Mouse (Mus musculus) midbrain, embryonic 12.5 days (tissue): ENCODE measurements at regions not wholly inside any gene's neighbourhood (a gene's known extent, or its start where the extent isn't known, plus 50 kb on each side); places are given as distances from the start of the nearest gene placed in this dataset.
A peak's percentile ranks its signal among the peaks of the same experiment; 100 is the strongest.

Experiments used
- ATAC-seq: fragments of 200-750 bp; cut with Nextera tagmentation; 2 replicates; pipeline ENCODE4 v1.8.0; 2017; ENCODE audit warnings: low read depth, moderate TSS enrichment, moderate library complexity; ENCODE audit not compliant: low FRiP score
- H3K27ac ChIP-seq: fragments of 300-500 bp; sonication (generic); replicated peaks from 2 replicates; pipeline ENCODE4 v1.5.1; 2016; ENCODE audit warnings: mild to moderate bottlenecking
- H3K27me3 ChIP-seq: fragments of 300-500 bp; sonication (generic); 2 replicates; pipeline ENCODE4 v1.6.1; 2016; ENCODE audit warnings: mild to moderate bottlenecking
- H3K36me3 ChIP-seq: fragments of 300-500 bp; sonication (generic); 2 replicates; pipeline ENCODE4 v1.6.1; 2016
- H3K4me1 ChIP-seq: fragments of 300-500 bp; sonication (generic); 2 replicates; pipeline ENCODE4 v1.6.1; 2016
- H3K4me2 ChIP-seq: fragments of 300-500 bp; sonication (generic); replicated peaks from 2 replicates; pipeline ENCODE4 v1.6.1; 2016; ENCODE audit warnings: mild to moderate bottlenecking, moderate library complexity
- H3K4me3 ChIP-seq: fragments of 300-500 bp; sonication (generic); 2 replicates; pipeline ENCODE4 v1.5.1; 2016; ENCODE audit warnings: mild to moderate bottlenecking
- H3K9ac ChIP-seq: fragments of 300-500 bp; sonication (generic); replicated peaks from 2 replicates; pipeline ENCODE4 v1.6.1; 2016; ENCODE audit warnings: mild to moderate bottlenecking, moderate library complexity
- H3K9me3 ChIP-seq: fragments of 300-500 bp; sonication (generic); 2 replicates; pipeline ENCODE4 v1.6.1; 2016; ENCODE audit warnings: mild to moderate bottlenecking
- WGBS: fragments of 180-500 bp; shearing (Covaris S2); methylation state at CpG from one replicate; pipeline ENCODE4 v1.1.7; 2016; 5-methylcytosine and 5-hydroxymethylcytosine counted together

DNA sequence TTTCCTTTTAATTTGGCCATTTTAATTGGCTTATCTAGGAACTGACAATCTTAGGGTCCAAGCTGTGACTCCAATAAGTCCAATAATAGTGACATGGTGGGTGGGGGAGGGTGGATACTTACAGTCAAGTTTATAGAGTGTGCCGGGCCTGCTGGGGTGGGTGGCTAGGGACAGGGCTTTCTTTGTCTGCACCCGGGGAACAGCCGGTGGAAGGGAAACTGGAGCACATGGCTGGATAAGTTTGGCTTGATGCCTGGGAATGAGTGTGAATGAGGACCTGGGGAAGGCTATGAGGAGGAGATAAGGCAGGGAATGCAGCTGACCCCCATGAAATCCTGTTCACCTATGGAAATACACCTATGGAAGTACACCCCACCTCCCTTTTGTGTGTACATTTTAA, 81.7 kb upstream of the Cers4 start:
- no peak overlapping the region for H3K4me3 ChIP-seq
- H3K27me3 ChIP-seq, result no peaks in the 10 kb centered on the region
- no peak overlapping the region for H3K9ac ChIP-seq
- H3K4me1 ChIP-seq, result peaks cover 8% of the 10 kb centered on the region
- WGBS, result 62% methylated on average over 3 of the region's 3 CpGs
- H3K9me3 ChIP-seq, result no peaks in the 10 kb centered on the region
- H3K36me3 ChIP-seq, result no peaks in the 10 kb centered on the region
- no peak for ATAC-seq
- H3K4me2 ChIP-seq, result no peak overlapping the region
- H3K27ac ChIP-seq, result no peak overlapping the region

DNA sequence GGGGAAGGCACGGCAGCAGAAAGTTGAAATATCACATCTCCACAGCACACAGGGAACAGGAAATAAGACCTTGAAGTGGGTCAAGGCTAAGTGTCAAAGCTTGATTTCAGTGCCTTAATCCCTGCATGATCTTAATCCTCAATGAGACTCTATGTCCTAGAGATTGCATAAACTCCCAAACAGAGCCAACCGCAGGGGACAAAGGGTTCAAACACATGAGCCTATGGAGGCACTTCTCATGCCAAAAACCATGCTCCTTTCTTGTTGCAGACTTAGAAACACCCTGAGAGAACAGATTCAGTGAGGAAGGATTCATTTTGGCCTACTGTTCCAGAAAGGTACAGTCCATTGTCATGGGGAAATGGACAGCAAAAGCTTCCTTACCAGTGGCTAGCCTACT, 81.0 kb upstream of the Cers4 start:
- no peaks in the 10 kb centered on the region for H3K9me3 ChIP-seq
- WGBS, result 80% methylated on average over 2 of the region's 2 CpGs

DNA sequence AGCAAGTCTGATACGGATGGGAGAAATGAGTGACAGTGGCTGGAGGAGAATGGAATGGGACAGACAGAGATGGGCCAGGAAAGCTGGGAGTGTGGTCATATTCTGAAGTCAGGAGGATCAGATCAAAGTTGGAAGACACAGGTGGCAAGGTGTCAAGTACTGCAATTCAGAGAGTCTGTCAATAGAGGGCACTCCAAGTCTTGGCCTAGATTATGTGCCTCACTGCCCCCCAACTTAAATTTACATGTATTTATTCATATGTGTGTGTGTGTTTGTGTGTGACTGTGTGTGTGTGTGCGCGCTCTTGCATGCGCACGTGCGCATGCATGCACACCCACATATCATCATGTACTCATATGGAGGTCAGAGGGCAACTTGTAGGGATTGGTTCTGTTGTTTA, 79.6 kb upstream of the Cers4 start:
- peak; percentile 62; the same call in 1 of the 2 replicates for ATAC-seq
- no peak overlapping the region for H3K4me2 ChIP-seq
- WGBS, result 45% methylated on average over 6 of the region's 6 CpGs
- no peak overlapping the region for H3K4me3 ChIP-seq
- peaks cover 8% of the 10 kb centered on the region for H3K4me1 ChIP-seq
- H3K27me3 ChIP-seq, result no peaks in the 10 kb centered on the region
- no peaks in the 10 kb centered on the region for H3K9me3 ChIP-seq
- H3K36me3 ChIP-seq, result no peaks in the 10 kb centered on the region
- H3K9ac ChIP-seq, result no peak overlapping the region
- H3K27ac ChIP-seq, result no peak overlapping the region

More for the DNA sequence above, 81.0 kb upstream of the Cers4 start:
- Histone ChIP-seq H3K36me3 (no peaks in the 10 kb centered on the region), H3K27me3 (no peaks in the 10 kb centered on the region), H3K4me1 (peaks cover 8% of the 10 kb centered on the region), H3K27ac (no peak overlapping the region), H3K4me3 (no peak overlapping the region), H3K4me2 (no peak overlapping the region), H3K9ac (no peak overlapping the region)
- no peak for ATAC-seq

DNA sequence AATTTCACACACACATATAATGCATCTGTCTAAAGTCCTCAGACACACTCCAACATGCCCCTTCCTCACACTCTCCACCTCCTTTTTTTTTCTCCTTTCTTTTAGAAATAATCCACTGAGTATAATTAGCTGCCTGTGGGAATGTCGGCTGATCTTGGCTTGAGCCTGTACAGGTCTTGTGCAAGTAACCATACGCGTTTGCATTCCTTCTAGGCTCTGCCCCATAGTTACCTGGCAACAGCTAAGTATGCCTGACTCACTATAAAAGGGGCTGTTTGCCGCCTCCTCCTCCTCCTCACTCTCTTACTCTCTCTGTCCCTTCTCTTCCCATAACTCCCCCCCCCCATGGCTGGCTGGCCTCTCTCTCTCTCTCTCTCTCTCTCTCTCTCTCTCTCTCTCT, 79.1 kb upstream of the Cers4 start:
- Histone ChIP-seq H3K9ac (no peak overlapping the region), H3K4me1 (peaks cover 8% of the 10 kb centered on the region), H3K36me3 (no peaks in the 10 kb centered on the region), H3K4me3 (no peak overlapping the region), H3K27me3 (no peaks in the 10 kb centered on the region), H3K27ac (no peak overlapping the region), H3K4me2 (no peak overlapping the region), H3K9me3 (no peaks in the 10 kb centered on the region)
- WGBS, result 8% methylated on average over 4 of the region's 4 CpGs
- peak; percentile 82 for ATAC-seq

DNA sequence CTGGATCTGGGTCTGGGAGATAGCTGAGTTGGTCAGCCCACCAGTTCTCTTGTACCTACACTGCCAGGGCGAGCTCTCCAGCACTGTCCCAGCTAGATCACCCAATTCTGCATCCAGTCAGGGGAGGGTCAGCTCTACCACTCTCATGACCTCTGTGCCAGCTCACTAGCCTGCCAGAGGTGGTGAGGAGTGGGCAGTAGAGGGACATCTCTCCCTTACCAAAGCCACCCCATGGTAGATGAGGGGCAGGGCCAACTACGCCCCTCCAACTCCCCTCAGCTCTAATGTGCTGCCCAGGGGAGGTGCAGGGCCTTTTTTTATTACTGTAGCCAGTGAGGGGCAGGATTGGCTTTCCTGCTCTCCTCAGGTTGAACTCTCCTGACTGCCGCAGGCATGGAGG, 75.7 kb upstream of the Cers4 start:
- WGBS, result 74% methylated on average over 3 of the region's 3 CpGs
- Histone ChIP-seq H3K9me3 (no peaks in the 10 kb centered on the region), H3K4me1 (peaks cover 8% of the 10 kb centered on the region), H3K27ac (no peak overlapping the region), H3K36me3 (no peaks in the 10 kb centered on the region), H3K4me2 (no peak overlapping the region), H3K27me3 (no peaks in the 10 kb centered on the region), H3K4me3 (no peak overlapping the region), H3K9ac (no peak overlapping the region)
- no peak for ATAC-seq

DNA sequence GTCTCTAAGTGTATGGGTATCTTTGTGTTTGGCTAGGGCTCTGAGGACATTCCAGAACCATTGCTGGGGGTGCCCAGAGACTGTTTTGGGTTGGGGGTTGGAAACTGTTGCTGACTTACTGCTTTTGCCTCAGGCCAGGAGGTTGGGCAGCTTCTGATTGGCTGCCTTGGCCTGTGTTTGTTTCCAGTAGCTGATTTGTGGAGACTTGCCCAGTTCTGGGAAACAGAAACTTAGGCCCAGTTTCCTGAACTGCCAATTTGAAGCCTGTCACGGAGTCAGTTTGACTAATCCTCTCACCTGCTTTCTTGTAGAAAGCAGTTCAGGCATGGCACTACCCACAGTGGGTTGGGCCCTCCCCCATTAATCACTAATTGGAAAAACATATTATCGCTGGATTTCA, 59.7 kb upstream of the Cers4 start:
- no peak overlapping the region for H3K4me2 ChIP-seq
- 73% methylated on average over 2 of the region's 2 CpGs for WGBS

DNA sequence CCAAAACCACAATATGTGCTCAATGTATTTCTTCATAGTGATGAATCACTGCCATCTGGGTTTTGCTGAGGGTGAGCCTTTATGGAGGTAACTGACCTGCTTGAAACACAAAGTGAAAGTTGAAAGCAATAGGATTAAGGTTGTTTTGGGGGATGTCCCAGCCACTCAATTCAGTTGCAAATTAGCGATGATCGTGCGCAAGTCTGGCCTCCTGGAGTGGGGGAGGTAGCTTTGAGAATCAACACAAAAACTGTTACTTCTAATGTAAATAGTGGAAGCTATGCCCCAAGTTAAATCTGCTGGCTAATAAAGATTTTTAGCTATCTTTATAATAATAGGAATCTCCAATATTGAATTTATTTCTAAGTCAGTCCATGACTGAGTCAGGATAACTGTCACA, 56.3 kb upstream of the Cers4 start:
- no peak overlapping the region for H3K9ac ChIP-seq
- 32% methylated on average over 3 of the region's 3 CpGs for WGBS
- H3K36me3 ChIP-seq, result no peaks in the 10 kb centered on the region
- no peak overlapping the region for H3K4me2 ChIP-seq
- H3K4me1 ChIP-seq, result peaks cover 4% of the 10 kb centered on the region; the same call in 1 of the 2 replicates
- no peaks in the 10 kb centered on the region for H3K27me3 ChIP-seq
- H3K27ac ChIP-seq, result no peak overlapping the region
- ATAC-seq, result no peak
- no peak overlapping the region for H3K4me3 ChIP-seq
- no peaks in the 10 kb centered on the region for H3K9me3 ChIP-seq

More for the DNA sequence above, 59.7 kb upstream of the Cers4 start:
- Histone ChIP-seq H3K27me3 (no peaks in the 10 kb centered on the region), H3K4me3 (no peak overlapping the region), H3K36me3 (no peaks in the 10 kb centered on the region), H3K9me3 (no peaks in the 10 kb centered on the region), H3K27ac (no peak overlapping the region), H3K9ac (no peak overlapping the region), H3K4me1 (peaks cover 4% of the 10 kb centered on the region; the same call in 1 of the 2 replicates)
- no peak for ATAC-seq
